Mouse (Mus musculus) B cell, adult 2 months (primary cell): ENCODE data around the gene Nsun3.

Source experiments
- DNase-seq, 2 experiments: peaks; one replicate each; pipeline ENCODE4 v3.0.0; 2022

The Nsun3 gene

DNA sequence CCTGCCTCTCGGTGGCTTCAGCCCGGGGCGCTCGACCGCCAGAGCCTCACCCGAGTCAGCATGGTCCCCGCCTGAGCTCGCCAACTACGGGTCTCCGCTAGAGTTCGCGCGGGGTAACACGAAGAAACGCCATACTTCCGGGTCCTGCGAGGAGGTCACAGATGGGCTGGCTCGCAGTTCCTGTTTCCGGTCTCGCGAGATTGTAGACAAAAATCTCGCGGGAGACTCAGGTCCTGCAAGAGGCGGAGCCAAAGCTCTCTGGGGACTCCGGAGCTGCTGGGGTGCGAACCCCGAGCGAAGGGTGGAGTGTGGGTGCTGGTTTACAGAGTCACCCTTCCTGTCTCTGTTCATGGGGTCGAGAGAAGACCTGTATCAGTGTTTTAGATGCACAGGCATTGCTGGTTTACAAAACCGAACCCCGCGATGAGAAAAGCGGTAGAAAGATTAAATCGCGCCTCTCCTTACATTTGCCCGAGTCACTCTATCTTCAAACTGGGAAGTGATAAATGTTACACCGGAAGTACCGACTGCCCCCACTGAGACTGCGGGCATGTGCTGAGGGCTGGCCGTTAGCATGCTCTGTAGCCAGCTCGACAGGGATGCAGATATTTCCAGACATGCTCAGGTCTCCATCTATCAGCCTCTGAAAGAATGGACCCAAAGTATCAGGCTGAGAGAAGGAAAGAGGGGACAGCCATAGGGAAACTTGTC is at the start of gene Nsun3:
Gene Nsun3 (minus strand): TSS at position 198 of the 711 bp plus-strand sequence.
- DNase-seq = peak; percentile 90 to 91

GRCm38 (mm10) chr16:62834016-62834735 is 47.6 kb upstream of the Nsun3 start:
- DNase-seq = peak; percentile 18 to 19

- DNase-seq = peak; percentile 62
Observed at GRCm38 (mm10) chr16:62832481-62832880, 45.9 kb upstream of the Nsun3 start.

- no peak for DNase-seq
Observed at GRCm38 (mm10) chr16:62832027-62832426, 45.4 kb upstream of the Nsun3 start.

DNA sequence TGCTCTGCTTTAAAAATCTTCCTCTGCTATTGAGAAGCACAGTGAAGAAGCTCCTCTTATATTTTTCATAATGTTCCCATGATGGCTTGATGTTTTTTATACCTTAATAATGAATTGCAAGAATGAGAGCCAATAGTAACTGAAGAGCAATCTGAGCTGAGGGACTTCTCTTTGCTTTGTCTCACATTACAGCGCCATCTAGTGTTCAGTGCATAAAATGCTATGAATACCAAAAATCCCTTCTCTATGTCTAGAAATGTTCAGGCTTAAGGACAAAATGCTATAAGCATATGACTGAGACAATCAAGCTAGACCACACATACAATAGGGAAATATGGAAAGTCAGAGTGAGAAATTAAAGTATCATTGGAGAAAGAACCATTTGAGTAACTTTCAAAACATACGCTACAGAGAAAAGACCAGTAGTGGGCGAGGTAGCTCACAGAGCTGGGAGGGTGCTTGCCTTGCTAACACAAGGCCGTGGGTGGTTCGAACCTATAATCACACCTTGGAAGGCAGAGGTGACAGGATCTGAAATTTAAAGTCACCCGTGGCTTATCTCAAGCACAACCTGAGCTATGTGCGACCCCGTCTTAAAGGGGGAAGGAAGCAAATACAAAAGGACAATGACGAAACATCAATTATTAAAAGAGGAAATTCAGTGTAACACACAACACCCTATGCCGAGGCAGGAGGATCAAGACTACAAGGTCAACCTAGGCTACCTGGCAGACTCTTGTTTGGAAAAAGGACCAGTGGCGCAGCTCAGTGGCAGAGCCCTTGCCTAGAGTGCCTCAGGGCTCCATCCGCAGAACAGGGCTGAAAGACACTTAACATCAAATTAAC is 39.8 kb upstream of the Nsun3 start:
- DNase-seq = peak; percentile 14 to 26

DNA sequence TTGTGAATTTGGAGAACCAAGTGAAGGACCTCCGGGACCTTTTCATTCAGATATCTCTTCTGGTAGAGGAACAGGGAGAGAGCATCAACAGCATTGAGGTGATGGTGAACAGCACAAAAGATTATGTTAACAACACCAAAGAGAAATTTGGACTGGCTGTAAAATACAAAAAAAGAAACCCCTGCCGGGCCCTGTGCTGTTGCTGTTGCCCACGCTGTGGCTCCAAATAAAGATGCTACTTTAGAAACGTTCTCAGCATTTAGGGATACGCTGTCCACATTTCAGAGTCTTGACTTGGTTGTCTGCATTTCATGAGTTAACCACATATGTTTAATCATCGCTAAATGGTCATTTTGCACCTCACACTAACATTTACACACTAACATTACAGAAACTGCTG is 35.9 kb upstream of the Nsun3 start:
- no peak for DNase-seq

GRCm38 (mm10) chr16:62814491-62814890 is 27.9 kb upstream of the Nsun3 start, which contains the start of gene Stx19:
Gene Stx19 (plus strand): TSS chr16:62814676.
- DNase-seq = no peak

DNA sequence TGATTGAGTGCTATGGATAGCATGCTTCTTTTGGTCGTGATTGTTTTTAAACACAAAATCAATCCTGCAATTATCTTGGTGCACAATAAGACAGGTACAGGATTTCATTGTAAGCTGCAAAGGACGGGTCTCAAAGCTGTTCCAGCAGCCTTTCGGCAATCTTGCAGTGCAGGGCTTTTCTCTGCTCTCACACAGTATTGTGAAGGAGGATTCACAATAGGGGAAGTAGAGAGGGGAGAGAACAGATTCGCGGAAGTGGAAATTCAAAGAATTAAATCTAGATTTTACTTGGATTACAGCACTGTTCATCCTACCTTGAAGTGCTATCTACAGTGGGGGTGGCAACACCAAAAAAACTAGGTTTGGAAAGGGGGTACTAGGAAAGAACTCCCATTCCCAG is 27.2 kb upstream of the Nsun3 start:
- no peak for DNase-seq

GRCm38 (mm10) chr16:62810855-62811254 is 24.2 kb upstream of the Nsun3 start:
- DNase-seq = no peak

GRCm38 (mm10) chr16:62807249-62807979 is 20.8 kb upstream of the Nsun3 start:
- DNase-seq = no peak

GRCm38 (mm10) chr16:62804621-62805020 is 18.0 kb upstream of the Nsun3 start:
- DNase-seq = no peak

DNA sequence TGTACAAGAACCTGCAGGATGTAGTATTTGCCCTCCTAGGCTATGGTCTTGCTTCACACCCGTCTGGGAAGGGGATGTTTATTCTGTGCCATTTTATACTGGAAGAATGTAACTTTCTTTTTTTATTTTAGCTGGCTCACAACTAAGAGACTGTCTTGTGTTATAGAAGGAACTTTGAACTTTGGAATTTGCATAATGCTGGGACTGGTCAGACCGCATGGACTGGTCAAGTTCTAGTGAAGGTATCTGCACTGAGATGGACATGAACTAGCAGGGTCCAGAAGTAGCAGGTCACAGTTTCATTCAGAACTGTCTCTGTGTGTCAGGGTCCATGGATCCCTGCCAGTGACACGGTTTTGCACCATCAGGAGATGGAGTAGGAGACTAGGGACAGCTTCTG is 13.2 kb upstream of the Nsun3 start:
- DNase-seq = no peak

DNA sequence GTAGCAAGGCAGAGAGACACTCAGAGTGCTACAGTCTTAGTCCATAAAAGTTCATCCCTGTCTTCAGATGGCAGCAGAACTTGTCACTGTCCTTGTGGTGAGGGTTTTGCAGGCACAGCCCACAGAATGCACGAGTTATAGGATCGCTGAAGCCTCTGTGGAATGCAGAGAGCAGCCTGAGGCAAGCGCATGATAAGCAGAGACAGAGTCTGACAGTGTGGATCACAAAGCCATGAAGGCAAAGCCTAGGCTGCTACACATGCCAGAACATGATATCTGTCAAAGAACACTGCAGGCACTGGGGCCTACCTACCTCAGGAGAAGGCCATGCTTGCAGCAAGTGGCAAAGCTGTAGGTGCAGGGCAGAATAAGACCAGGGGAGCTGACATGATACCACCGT is 12.8 kb upstream of the Nsun3 start:
- DNase-seq = no peak

DNA sequence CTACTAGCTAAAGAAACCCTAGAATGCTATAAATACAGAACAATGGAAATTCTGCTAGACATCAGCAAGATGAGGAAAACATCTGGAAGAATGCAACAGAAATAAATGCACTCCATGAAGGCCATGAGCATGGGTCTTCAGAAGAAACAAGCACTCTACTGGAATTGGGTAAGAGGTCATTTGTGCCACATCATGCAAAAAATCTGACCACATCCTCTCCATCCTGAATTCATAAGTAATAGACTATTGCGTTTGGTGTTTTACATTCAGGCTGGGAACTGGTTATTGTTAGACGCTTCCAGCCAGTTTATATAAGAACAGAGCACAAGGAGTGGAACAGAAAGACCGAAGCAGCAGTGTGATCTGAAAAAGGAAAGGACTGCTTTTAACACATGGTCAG is 12.2 kb upstream of the Nsun3 start:
- DNase-seq = no peak

DNA sequence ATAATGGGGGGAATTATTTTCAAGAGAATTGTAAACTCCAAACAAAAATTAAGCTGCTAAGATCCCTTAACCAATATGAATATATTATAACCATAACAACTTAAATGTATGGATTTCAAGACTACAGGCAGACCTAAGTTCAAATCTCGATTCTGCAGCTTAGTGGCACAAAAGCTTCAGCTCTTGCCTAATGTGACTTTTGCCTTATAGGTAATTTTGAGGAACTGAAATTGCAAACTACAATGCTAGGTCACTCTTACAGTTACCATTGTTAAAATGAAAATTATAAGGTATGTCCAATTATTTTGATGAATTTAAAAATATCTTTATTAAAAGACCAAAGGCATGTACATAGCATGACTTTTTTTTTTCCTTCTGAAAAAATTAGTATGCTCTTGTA is 10.0 kb upstream of the Nsun3 start:
- no peak for DNase-seq

DNA sequence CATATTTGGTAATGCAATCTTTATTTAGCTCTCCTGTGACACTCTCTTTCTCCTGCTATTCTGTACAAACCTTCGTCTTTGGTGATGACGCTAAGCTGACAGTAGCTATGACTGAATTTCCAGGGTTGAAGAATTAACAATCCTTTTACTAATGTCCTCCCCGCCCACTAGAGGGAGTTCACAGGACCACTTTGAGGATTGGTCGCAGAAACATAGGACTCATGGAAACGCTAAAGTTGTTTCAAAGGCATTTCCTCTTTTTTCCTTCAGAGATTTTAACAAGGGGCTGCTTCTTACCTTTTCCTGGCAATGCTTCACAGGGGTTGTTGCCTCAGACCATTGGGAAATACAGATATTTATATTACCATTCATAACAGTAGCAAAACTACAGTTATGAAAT is 4.4 kb downstream of the Nsun3 start:
- peak; percentile 18 to 29 for DNase-seq

GRCm38 (mm10) chr16:62778282-62778681 is 8.3 kb downstream of the Nsun3 start:
- DNase-seq = no peak

GRCm38 (mm10) chr16:62776034-62776433 is 10.6 kb downstream of the Nsun3 start:
- DNase-seq = no peak

DNA sequence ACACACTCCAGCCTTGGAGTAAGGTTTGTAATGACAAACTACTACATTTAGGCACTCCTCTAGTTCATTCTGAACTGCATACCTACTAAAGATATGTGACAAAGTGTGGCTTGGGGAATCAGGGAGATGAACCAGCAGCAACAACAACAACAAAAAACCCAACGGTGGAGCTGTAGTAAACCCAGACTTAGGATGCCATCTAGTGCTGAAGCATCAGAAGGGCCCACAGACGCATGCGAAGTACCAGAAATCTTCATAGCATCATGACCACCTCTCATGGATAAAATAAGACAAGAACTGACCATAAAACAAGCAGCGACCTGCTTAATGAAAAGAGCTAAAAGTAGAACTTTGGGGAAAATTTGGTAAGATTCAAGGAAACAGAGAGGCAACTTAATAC is 13.2 kb downstream of the Nsun3 start:
- no peak for DNase-seq

DNA sequence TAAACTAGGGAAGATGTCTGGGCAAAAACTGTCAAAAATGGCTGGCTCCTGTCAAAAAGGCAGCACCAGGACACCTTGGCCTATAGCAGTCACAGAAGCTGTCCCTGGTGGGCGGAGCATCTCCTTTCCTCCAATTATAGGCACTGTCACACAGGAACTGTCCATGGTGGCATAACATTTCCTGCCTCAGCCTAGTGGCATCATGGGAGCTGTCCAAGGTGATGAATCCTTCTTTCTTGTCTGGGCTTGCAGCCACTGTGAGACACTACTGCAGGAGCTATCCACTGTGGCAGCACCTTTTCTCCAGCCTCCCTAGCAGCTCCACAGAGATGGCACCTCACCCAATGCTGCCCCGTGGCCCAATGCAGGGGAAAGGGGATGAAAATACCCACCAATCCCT is 28.3 kb downstream of the Nsun3 start:
- DNase-seq = peak; percentile 45 to 48

GRCm38 (mm10) chr16:62755307-62755706 is 31.3 kb downstream of the Nsun3 start:
- DNase-seq = no peak

- DNase-seq = no peak
Observed at GRCm38 (mm10) chr16:62753597-62753996, 33.0 kb downstream of the Nsun3 start.

DNA sequence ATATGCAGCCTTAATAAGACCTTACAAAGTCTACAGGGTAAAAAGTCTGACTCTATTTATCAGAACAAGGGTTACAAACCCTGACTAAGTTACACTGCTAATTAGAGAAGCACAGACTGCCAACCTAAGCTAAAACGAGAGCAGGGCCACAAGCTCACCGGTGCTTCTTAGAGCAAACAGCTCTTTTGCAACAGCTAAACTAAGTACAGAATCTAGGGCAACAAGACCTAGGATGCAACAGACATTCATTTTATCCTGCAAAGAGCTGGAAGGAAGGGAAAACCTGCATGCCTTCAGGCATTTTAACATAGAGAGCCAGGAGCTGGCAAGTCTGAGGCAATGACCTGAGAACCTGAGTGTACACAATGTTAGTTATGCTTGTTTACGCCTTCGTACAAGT is 33.5 kb downstream of the Nsun3 start:
- DNase-seq = no peak
